Mouse (Mus musculus) hindbrain, embryonic 12.5 days (tissue): ENCODE measurements around the gene Smg7. TPM values are rescaled to one million over a fixed set of nuclear protein-coding genes. Genes with fewer than 3 reads are reported as not detected.
A peak's percentile ranks its signal among the peaks of the same experiment; 100 is the strongest.

Experiments
- ATAC-seq: fragments of 200-750 bp; cut with Nextera tagmentation; 2 replicates; pipeline ENCODE4 v1.8.0; 2017; ENCODE audit warnings: moderate TSS enrichment; ENCODE audit not compliant: low FRiP score
- H3K27ac ChIP-seq: fragments of 300-500 bp; sonication (generic); 2 replicates; pipeline ENCODE4 v1.5.1; 2016; ENCODE audit warnings: mild to moderate bottlenecking
- H3K27me3 ChIP-seq: fragments of 300-500 bp; sonication (generic); 2 replicates; pipeline ENCODE4 v1.6.1; 2016; ENCODE audit warnings: mild to moderate bottlenecking
- H3K36me3 ChIP-seq: fragments of 300-500 bp; sonication (generic); 2 replicates; pipeline ENCODE4 v1.6.1; 2016; ENCODE audit warnings: mild to moderate bottlenecking
- H3K4me1 ChIP-seq: fragments of 300-500 bp; sonication (generic); 2 replicates; pipeline ENCODE4 v1.6.1; 2016
- H3K4me2 ChIP-seq: fragments of 300-500 bp; sonication (generic); replicated peaks from 2 replicates; pipeline ENCODE4 v1.6.1; 2016; ENCODE audit warnings: mild to moderate bottlenecking
- H3K4me3 ChIP-seq: fragments of 300-500 bp; sonication (generic); 2 replicates; pipeline ENCODE4 v1.5.1; 2016; ENCODE audit warnings: mild to moderate bottlenecking
- H3K9ac ChIP-seq: fragments of 300-500 bp; sonication (generic); 2 replicates; pipeline ENCODE4 v1.6.1; 2016; ENCODE audit warnings: mild to moderate bottlenecking, moderate library complexity
- H3K9me3 ChIP-seq: fragments of 300-500 bp; sonication (generic); replicated peaks from 2 replicates; pipeline ENCODE4 v1.6.1; 2016; ENCODE audit warnings: mild to moderate bottlenecking
- WGBS: fragments of 180-500 bp; shearing (Covaris S2); methylation state at CpG from one replicate; pipeline ENCODE4 v1.1.7; 2016; 5-methylcytosine and 5-hydroxymethylcytosine counted together
- polyA plus RNA-seq: library from polyadenylated mRNA; unstranded; fragments of >200 nt; fragmentation: Nextera tagmentation; extraction: Ambion mirVana; gene quantifications from 2 replicates; pipeline ENCODE4 v1.2.1, GENCODE M21; 2016

Smg7 gene
- 40.8 and 42.4 TPM in 2 replicates for polyA plus RNA-seq

- Histone ChIP-seq H3K27ac (peak within 1 kb of the TSS; percentile 99), H3K9me3 (no peaks in the 10 kb centered on the region), H3K36me3 (no peaks in the 10 kb centered on the region), H3K4me2 (peak within 1 kb of the TSS; percentile 96), H3K4me3 (peak within 1 kb of the TSS; percentile 94), H3K4me1 (peaks cover 12% of the 10 kb centered on the region), H3K9ac (peak within 1 kb of the TSS; percentile 90), H3K27me3 (no peaks in the 10 kb centered on the region)
- ATAC-seq = peak; percentile 59
- WGBS = under 1% methylated on average over 86 of the region's 93 CpGs
Observed at GRCm38 (mm10) chr1:152901765-152902664, at the start of gene Smg7. TSS of gene Smg7 (minus strand) at chr1:152902646.

GRCm38 (mm10) chr1:152942977-152943376 is 40.5 kb upstream of the Smg7 start:
- Histone ChIP-seq H3K27me3 (no peaks in the 10 kb centered on the region), H3K36me3 (no peaks in the 10 kb centered on the region), H3K4me1 (no peaks in the 10 kb centered on the region), H3K9me3 (no peaks in the 10 kb centered on the region), H3K4me2 (no peak overlapping the region), H3K4me3 (no peak overlapping the region), H3K27ac (no peak overlapping the region), H3K9ac (no peak overlapping the region)
- ATAC-seq = no peak
- WGBS = 46% methylated on average over 4 of the region's 4 CpGs

GRCm38 (mm10) chr1:152936365-152936764 is 33.9 kb upstream of the Smg7 start:
- ATAC-seq = no peak
- Histone ChIP-seq H3K9ac (no peak overlapping the region), H3K27me3 (no peaks in the 10 kb centered on the region), H3K9me3 (no peaks in the 10 kb centered on the region), H3K4me2 (no peak overlapping the region), H3K27ac (no peak overlapping the region), H3K4me3 (no peak overlapping the region), H3K36me3 (no peaks in the 10 kb centered on the region), H3K4me1 (no peaks in the 10 kb centered on the region)
- 80% methylated on average over 5 of the region's 5 CpGs for WGBS

GRCm38 (mm10) chr1:152935476-152935875 is 33.0 kb upstream of the Smg7 start:
- no peak overlapping the region for H3K9ac ChIP-seq
- WGBS = 57% methylated on average over 6 of the region's 6 CpGs
- H3K4me2 ChIP-seq = no peak overlapping the region
- no peak overlapping the region for H3K27ac ChIP-seq
- ATAC-seq = no peak
- H3K9me3 ChIP-seq = no peaks in the 10 kb centered on the region
- H3K4me3 ChIP-seq = no peak overlapping the region
- no peaks in the 10 kb centered on the region for H3K4me1 ChIP-seq
- H3K27me3 ChIP-seq = no peaks in the 10 kb centered on the region
- no peaks in the 10 kb centered on the region for H3K36me3 ChIP-seq

GRCm38 (mm10) chr1:152933962-152934361 is 31.5 kb upstream of the Smg7 start:
- Histone ChIP-seq H3K4me2 (no peak overlapping the region), H3K27me3 (no peaks in the 10 kb centered on the region), H3K36me3 (no peaks in the 10 kb centered on the region), H3K4me3 (no peak overlapping the region), H3K27ac (no peak overlapping the region), H3K9me3 (no peaks in the 10 kb centered on the region), H3K4me1 (no peaks in the 10 kb centered on the region), H3K9ac (no peak overlapping the region)
- ATAC-seq = no peak
- WGBS = 57% methylated on average over 11 of the region's 11 CpGs

- no peak for ATAC-seq
- H3K27ac ChIP-seq = no peak overlapping the region
- no peak overlapping the region for H3K4me2 ChIP-seq
- H3K4me1 ChIP-seq = no peaks in the 10 kb centered on the region
- H3K9ac ChIP-seq = no peak overlapping the region
- H3K4me3 ChIP-seq = no peak overlapping the region
- H3K27me3 ChIP-seq = no peaks in the 10 kb centered on the region
- no peaks in the 10 kb centered on the region for H3K36me3 ChIP-seq
- H3K9me3 ChIP-seq = no peaks in the 10 kb centered on the region
- WGBS = 90% methylated on average over 3 of the region's 3 CpGs
Observed at GRCm38 (mm10) chr1:152921786-152922185, 19.3 kb upstream of the Smg7 start.

- no peaks in the 10 kb centered on the region for H3K4me1 ChIP-seq
- H3K4me3 ChIP-seq = no peak overlapping the region
- no peak for ATAC-seq
- no peaks in the 10 kb centered on the region for H3K27me3 ChIP-seq
- no peak overlapping the region for H3K27ac ChIP-seq
- 76% methylated on average over 4 of the region's 4 CpGs for WGBS
- no peak overlapping the region for H3K4me2 ChIP-seq
- no peaks in the 10 kb centered on the region for H3K36me3 ChIP-seq
- H3K9ac ChIP-seq = no peak overlapping the region
- H3K9me3 ChIP-seq = no peaks in the 10 kb centered on the region
Observed at GRCm38 (mm10) chr1:152917626-152918025, 15.2 kb upstream of the Smg7 start.

- H3K9me3 ChIP-seq = no peaks in the 10 kb centered on the region
- H3K36me3 ChIP-seq = no peaks in the 10 kb centered on the region
- no peak overlapping the region for H3K27ac ChIP-seq
- no peak overlapping the region for H3K4me2 ChIP-seq
- no peaks in the 10 kb centered on the region for H3K27me3 ChIP-seq
- ATAC-seq = no peak
- H3K9ac ChIP-seq = no peak overlapping the region
- H3K4me3 ChIP-seq = no peak overlapping the region
- H3K4me1 ChIP-seq = no peaks in the 10 kb centered on the region
- WGBS = 86% methylated on average over 5 of the region's 5 CpGs
Observed at GRCm38 (mm10) chr1:152916936-152917335, 14.5 kb upstream of the Smg7 start.

GRCm38 (mm10) chr1:152915766-152916165 is 13.3 kb upstream of the Smg7 start:
- WGBS = 43% methylated on average over 5 of the region's 5 CpGs
- no peak overlapping the region for H3K4me2 ChIP-seq
- no peak overlapping the region for H3K4me3 ChIP-seq
- no peaks in the 10 kb centered on the region for H3K4me1 ChIP-seq
- H3K9me3 ChIP-seq = no peaks in the 10 kb centered on the region
- H3K27ac ChIP-seq = no peak overlapping the region
- no peaks in the 10 kb centered on the region for H3K36me3 ChIP-seq
- ATAC-seq = no peak
- no peaks in the 10 kb centered on the region for H3K27me3 ChIP-seq
- H3K9ac ChIP-seq = no peak overlapping the region

GRCm38 (mm10) chr1:152913483-152914460 is 11.3 kb upstream of the Smg7 start:
- WGBS = 85% methylated on average over 6 of the region's 6 CpGs
- Histone ChIP-seq H3K36me3 (no peaks in the 10 kb centered on the region), H3K4me1 (no peaks in the 10 kb centered on the region), H3K4me3 (no peak overlapping the region), H3K27ac (no peak overlapping the region), H3K9ac (no peak overlapping the region), H3K27me3 (no peaks in the 10 kb centered on the region), H3K4me2 (no peak overlapping the region), H3K9me3 (no peaks in the 10 kb centered on the region)
- ATAC-seq = no peak

- Histone ChIP-seq H3K4me2 (peak overlapping the region; percentile 96), H3K9ac (0 out of 2 replicates have a peak overlapping the region, but pooled peaks have one; percentile 9), H3K27ac (peak overlapping the region; percentile 70), H3K27me3 (no peaks in the 10 kb centered on the region), H3K4me3 (peak overlapping the region; percentile 30), H3K4me1 (peaks cover 12% of the 10 kb centered on the region), H3K9me3 (no peaks in the 10 kb centered on the region), H3K36me3 (no peaks in the 10 kb centered on the region)
- no peak for ATAC-seq
- under 1% methylated on average over 14 of the region's 14 CpGs for WGBS
Observed at GRCm38 (mm10) chr1:152904469-152904868, 2.0 kb upstream of the Smg7 start.

- under 1% methylated on average over 36 of the region's 36 CpGs for WGBS
- H3K4me1 ChIP-seq = peaks cover 12% of the 10 kb centered on the region
- H3K4me2 ChIP-seq = peak overlapping the region; percentile 96
- no peaks in the 10 kb centered on the region for H3K36me3 ChIP-seq
- peak overlapping the region; percentile 64 for H3K9ac ChIP-seq
- ATAC-seq = peak; percentile 39
- H3K27ac ChIP-seq = peak overlapping the region; percentile 99
- no peaks in the 10 kb centered on the region for H3K27me3 ChIP-seq
- no peaks in the 10 kb centered on the region for H3K9me3 ChIP-seq
- peak overlapping the region; percentile 94 for H3K4me3 ChIP-seq
Observed at GRCm38 (mm10) chr1:152903591-152904135, 1.2 kb upstream of the Smg7 start.
